In genomic region chr6:58942276-58942675, GRCm38 (mm10) we compare ENCODE assay signal across 20 mouse cellular contexts. TPM values are rescaled to one million over a fixed set of nuclear protein-coding genes. Genes with fewer than 3 reads are reported as not detected.
DNase-seq lines count a peak whose midpoint lies in the region; TF ChIP-seq lines count a peak whose summit lies in the region.
"Had no signal": no experiment of that assay in that cellular context is flagged by ENCODE, and none has a peak within 500 bp of the region (broad histone marks: within the 10 kb centered on the region; RNA-seq: fewer than 3 reads in every experiment).

No protein-coding gene starts in this region.

- H3K27ac ChIP-seq in cortical plate, adult 2 months (ENCODE audit: insufficient read depth, low read length) = 0 out of 2 replicates have a peak overlapping the region, but pooled peaks have one; percentile 28
- H3K27ac ChIP-seq: embryonic facial prominence, embryonic 13.5 days; forebrain, embryonic 13.5 days; heart, embryonic 10.5 days; hindbrain, embryonic 12.5 days had no signal

- peaks cover 2% of the 10 kb centered on the region for H3K4me1 ChIP-seq in cortical plate, adult 2 months (ENCODE audit: control insufficient read depth, insufficient read depth, low read length)
- H3K4me1 ChIP-seq: embryonic facial prominence, embryonic 13.5 days; forebrain, embryonic 13.5 days; heart, embryonic 10.5 days; hindbrain, embryonic 12.5 days had no signal

- TF ChIP-seq CTCF in cortical plate, adult 2 months (IDR thresholded peaks at IDR 0.05; ENCODE audit: extremely low read depth, insufficient read depth, low read length) = no peak

- peak; percentile 36 to 41 for DNase-seq in left cerebral cortex, adult 18-20 months (ENCODE audit: low spot score in 2 of 2)
- DNase-seq in left cerebral cortex, postnatal 4 days = no peak
- DNase-seq in right cerebral cortex, adult 2 months (ENCODE audit: low spot score in 2 of 2) = peak; percentile 44 to 61
- DNase-seq in right cerebral cortex, postnatal 14 days = no peak
- no peak for DNase-seq in testis, postnatal 10 days (ENCODE audit: low spot score)
- DNase-seq: adrenal gland, adult 2 months; adrenal gland, postnatal 36 days; cerebellum, adult 11-12 months; cerebellum, adult 9-10 months; cerebellum, postnatal 25 days; gastrocnemius, postnatal 10 days; heart, adult 18-20 months; heart, postnatal 10 days; heart, postnatal 4 days had no signal

- TF ChIP-seq POLR2A in cortical plate, adult 2 months (IDR thresholded peaks at IDR 0.05; ENCODE audit: extremely low read depth, insufficient read depth, low read length) = no peak

- intact Hi-C loops in left cerebral cortex, postnatal 4 days (cut with DNase I) = no loop called here

- H3K4me3 ChIP-seq in cortical plate, adult 2 months (ENCODE audit: insufficient read depth, low read length) = no peak overlapping the region
- H3K4me3 ChIP-seq: embryonic facial prominence, embryonic 13.5 days; forebrain, embryonic 13.5 days; heart, embryonic 10.5 days; hindbrain, embryonic 12.5 days had no signal

RNA-seq across cellular contexts. Expression of gene Nap1l5, which starts 35.4 kb away (rescaled TPM):
- total RNA-seq in left cerebral cortex, adult 18-20 months (2021) = 100 to 1,000 TPM; 351 to 372 TPM
- 10 to 100 TPM; 53.5 to 90.9 TPM for total RNA-seq in left cerebral cortex, postnatal 4 days (2021)
- polyA plus RNA-seq in cortical plate, adult 2 months (2012; rRNA removed) = 332 and 381 TPM in 2 replicates
- total RNA-seq: CH12.LX had no signal

Comparison
In these comparisons a context has a peak if more than half of its experiments do, and no peak if none do; other contexts are left out.
1. DNase-seq: peak in left cerebral cortex, adult 18-20 months (2 of 2) and right cerebral cortex, adult 2 months (2 of 2); none in left cerebral cortex, postnatal 4 days (single experiment), right cerebral cortex, postnatal 14 days (single experiment) and testis, postnatal 10 days (single experiment).